Mouse (Mus musculus): ENCODE data around the gene Senp1.
A peak's percentile ranks its signal among the peaks of the same experiment; 100 is the strongest.

Senp1 gene

DNA sequence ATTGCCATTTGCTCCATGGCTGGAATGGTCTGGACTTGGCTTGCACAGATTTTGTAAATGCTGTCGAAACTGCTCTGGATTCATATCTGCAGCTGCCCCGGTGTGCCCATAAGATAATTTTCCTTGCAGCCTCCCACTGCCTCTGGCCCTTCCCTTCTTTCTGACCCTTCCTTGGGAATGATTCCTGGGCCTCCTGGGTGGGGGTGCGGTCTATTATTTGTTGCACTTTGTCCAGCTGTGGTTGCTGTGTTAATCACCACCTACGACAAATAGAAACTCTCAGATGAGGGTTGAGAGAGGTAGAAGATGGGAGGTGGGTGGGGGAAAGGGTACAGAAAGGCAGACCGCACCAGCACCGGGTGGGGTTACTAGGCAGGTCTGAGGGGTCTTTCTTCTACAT, 13.7 kb upstream of the Senp1 start:
- DNase-seq: no peak

DNA sequence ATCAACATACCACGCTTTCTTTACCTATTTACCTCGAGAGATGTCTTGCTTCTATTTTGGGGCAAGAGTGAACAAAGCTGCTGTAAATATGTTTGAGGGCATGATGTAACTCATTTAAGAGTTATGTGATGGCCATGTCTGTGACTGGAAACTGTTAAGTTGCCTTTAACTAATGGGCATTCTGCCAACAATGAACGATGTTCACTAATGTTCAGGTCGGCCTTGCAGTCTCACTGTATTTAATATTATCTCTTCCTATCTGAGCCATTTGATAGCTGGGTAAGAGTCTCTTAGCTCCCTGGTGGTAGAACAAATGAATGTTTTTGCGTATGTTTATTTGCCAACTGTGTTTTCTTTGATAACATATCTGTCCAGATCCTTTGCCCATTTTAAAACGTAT, 13.0 kb upstream of the Senp1 start:
- no peak for DNase-seq

DNA sequence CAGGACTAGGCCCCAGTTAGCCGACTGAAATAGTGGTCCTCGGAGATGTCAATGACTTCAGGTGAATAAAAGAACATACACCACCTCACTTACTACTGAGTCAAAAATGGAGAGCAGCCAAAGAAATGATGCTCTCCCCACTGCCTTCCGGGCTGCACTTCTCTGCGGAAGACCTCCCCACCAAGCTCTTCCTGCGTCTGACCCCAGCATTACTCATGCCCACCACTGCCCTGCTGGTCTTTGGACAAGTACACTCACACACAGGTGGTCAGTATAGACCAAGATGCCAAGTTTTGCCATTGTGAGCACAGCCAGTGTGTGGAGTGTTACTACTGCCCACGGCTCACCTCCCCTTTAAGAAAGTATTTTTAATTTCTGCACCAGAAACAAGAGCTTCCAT, 8.9 kb upstream of the Senp1 start:
- no peak for DNase-seq

DNA sequence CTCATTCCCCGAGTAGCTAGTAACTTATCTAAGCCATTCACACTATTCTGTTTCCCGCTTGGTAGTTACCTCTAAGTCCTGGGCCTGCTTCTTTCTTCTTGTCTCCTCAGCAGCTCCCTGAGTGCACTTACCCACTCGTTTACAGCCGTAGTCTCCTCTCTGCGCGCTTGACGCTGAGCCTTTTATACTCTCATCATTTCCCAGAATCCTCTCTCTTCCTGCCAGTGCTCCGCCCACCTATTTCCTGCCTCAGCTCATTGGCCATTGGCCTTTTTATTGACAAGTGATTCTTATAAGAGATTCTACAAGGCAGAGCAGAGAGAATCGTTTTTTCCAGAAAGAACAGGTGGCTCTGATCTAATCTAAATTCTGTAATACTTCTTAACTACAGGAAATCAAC, 5.0 kb upstream of the Senp1 start:
- no peak for DNase-seq

GRCm38 (mm10) chr15:98096957-98097356, 3.4 kb upstream of the Senp1 start:
- no peak for DNase-seq

- DNase-seq: no peak
Observed at GRCm38 (mm10) chr15:98094905-98095304, 1.4 kb upstream of the Senp1 start.

DNA sequence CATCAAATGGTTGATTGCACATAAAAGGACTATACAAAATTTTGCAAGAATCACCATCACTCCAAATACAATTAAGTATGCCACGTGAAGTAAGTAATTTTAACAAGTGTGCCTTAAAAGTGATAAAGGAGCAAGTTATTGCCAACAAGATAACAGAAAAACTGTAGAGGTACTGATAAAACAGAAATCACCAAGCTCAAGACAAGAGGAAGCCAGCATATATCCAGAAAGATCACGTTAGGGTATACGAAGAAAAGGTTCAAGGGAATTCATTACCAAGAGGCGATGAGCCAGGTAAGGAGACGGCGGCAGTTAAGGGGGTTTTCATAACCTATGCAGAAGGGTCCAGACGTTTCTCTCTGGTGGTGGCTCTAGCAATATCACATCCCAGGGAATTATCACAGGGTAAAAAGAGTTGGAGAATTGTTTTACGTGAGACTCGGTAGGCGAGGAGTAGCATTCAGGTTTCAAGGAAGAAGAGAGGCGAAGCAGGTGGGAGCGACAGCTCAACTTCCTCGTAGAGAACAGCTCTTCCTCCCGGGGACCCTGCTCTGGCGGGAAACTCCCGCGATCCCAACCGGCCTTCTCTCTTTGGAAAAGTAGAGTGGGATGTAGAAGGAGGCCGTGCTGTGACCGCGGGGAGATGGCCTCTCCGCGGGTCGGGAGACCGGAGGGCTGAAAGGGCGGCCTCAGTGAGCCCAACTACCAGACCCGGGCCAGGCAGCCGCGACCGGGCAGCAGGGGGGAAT, 998 bp downstream of the Senp1 start, which contains the start of gene Pfkm:
Gene Pfkm, plus strand, starts transcription at position 218 of the 749 bp plus-strand sequence.
- DNase-seq: no peak

- DNase-seq: no peak
Observed at GRCm38 (mm10) chr15:98091841-98092240, 1.7 kb downstream of the Senp1 start.

DNA sequence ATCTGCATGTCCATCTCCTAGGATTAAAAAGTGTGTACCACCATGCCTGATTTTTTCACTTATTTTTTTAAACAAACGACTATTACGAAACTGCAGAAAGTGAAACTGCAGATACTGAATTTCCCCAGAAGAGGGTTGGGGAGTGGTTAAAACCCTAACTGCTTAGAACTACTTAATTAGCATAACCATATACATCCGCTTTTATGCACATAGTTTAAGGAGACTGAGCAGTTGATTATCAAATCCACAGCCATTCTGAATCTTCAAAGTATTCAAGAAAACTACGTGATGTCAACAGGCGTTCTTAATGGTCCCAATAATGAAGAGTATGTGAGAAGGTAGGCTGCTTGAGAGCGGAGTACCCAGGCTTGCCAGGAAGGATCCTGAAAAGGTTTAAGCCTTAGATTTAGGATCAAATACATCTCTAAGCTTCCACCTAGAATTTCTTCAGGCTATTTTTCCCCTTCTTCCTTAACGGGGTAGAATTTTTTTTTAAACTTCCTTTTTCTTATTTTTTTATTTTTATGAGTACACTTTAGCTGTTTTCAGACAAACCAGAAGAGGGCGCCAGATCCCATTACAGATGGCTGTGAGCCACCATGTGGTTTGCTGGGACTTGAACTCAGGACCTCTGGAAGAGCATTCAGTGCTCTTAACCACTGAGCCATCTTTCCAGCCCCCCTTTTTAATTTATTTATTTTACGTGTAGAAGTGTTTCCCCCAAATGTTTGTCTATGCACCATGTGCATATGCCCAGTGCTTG, 3.9 kb downstream of the Senp1 start:
- DNase-seq: peak in 1 of 2 experiments; percentile 39

DNA sequence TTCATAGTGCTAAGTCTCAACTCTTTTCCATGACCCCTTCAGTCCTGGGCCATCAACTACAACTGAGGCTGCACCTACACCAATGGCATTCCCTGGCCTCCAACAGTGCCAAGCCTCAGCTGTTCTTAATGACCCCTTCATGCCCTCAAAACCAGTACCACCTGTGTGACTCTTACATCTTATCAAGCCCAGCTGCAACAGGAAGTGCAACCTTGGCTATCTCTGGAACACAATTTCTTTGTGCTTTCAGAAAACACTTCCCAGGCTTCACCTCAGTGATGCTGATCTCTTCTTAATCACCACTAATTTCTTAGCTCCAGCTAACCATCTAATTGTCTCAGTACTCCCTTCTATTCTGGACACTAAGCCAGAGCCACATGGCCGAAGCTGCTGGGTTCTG, 4.7 kb downstream of the Senp1 start:
- no peak for DNase-seq

GRCm38 (mm10) chr15:98076901-98077300, 16.6 kb downstream of the Senp1 start:
- no peak for DNase-seq

- peak in 1 of 2 experiments; percentile 9 for DNase-seq
Observed at GRCm38 (mm10) chr15:98075034-98075433, 18.5 kb downstream of the Senp1 start.

DNA sequence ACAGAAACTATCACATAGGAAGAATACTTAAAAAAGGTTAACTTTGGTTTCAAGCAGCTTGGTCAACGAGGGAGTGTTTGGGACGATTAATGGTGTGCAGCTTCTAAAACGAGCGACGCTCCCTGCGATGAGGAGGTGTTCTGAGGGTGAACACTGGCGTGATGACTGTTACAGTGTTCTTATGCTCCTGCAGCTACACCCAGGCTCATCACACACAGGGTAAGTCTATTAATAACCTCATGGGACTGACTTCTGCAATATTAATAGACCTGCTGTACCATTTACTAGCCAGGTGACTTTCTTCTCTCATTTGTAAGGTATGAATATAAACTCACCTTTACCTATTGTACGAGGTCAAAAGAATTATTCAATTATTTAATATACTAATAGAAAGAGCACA, 19.0 kb downstream of the Senp1 start:
- no peak for DNase-seq

- DNase-seq: no peak
Observed at GRCm38 (mm10) chr15:98070376-98070775, 23.2 kb downstream of the Senp1 start.

- no peak for DNase-seq
Observed at GRCm38 (mm10) chr15:98069566-98070245, 23.8 kb downstream of the Senp1 start.

GRCm38 (mm10) chr15:98068506-98068905, 25.0 kb downstream of the Senp1 start:
- no peak for DNase-seq

DNA sequence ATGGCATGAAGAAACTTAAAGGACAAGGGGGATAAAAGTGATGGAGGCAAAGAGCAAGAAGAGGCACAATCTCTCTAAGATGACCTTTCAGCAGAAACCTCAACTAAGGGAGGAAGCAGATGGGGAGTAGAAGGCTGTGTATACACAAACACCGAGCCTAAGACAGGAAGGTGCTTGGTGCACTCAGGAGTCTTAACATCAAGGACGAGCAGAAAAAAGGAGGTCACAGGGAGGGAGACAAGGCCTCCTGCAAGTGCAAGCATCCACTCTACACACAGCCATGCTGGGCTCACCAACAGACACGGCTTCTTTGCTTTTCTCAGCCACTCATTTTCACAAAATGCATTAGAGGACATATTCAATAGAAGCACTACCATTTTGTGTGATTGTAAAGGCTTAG, 26.1 kb downstream of the Senp1 start:
- DNase-seq: no peak

DNA sequence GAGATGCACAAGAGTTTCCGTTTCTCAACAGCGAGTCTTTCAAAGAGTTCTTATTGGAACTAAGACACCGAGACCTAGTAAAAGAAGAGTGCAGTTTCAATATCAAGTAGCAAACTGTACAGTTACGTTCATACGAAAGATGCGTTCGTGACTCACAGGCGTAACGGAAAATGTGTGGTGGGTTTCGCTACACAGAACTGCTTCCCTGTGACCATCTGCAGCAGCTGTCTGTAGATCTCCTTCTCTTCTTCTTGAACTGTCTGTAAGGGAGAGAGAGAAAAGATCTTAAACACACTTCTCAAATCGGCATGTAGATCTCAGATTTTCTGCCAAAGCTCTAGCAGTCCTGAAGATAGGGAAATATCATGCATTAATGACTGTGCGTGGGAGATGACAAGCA, 26.9 kb downstream of the Senp1 start:
- no peak for DNase-seq

DNA sequence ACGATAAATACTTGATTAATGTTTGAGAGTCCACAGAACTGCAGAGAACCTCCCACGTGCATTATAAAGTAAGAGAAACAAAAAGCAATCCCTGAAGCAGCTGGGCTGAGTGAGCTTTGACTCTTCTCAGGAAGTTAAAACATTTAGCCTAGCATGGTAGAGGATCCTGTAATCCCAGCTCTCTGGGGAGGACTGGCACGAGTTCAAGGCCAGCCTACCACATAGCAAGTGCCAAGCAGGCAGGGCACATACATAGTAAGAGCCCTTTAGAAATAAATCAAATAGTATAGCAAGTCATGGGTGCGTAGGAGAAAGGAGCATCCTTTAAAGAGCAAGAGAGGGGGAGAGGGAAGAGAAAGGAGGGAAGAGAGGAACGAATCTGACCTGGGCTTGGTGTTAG, 27.7 kb downstream of the Senp1 start:
- DNase-seq: no peak

DNA sequence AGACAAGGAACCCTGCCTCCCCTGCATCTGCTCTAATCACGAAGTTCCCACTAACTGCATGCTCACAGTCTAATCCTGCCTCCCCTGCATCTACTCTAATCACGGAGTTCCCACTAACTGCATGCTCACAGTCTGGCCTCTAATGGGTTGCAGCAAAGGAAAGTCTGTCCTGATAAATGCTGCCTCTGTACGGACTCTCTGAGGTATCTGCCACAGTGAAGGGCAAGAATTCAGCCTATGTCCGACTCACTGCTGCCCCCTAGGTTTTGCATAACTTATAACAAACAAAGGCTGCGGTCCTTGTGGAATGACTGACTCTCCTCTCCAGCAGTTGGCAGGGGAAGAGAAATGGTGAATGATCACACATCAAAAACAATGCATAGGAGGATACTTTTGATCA, 38.3 kb downstream of the Senp1 start:
- peak in 1 of 2 experiments; percentile 4 for DNase-seq

DNA sequence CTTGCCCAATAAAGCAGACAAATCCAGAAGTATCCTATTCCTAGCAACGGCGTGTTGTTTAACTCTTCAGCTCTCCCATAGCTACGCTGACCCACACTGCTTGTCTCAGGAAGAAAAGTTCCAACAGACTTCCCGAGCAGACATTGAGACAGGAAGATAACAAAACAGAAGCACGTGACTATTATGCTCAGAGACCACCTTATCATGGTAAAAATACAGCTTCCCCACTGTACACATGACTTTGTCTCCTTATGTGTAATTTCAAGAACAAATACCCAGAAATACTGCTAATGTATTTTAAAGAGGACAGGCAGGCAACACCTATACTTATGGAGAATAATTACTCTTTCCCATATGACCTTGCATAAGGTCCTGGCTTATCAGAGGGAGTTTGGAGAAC, 41.9 kb downstream of the Senp1 start:
- DNase-seq: no peak

GRCm38 (mm10) chr15:98048918-98049700, 44.4 kb downstream of the Senp1 start:
- no peak for DNase-seq

GRCm38 (mm10) chr15:98044387-98044786, 49.2 kb downstream of the Senp1 start:
- DNase-seq: no peak
